6 mouse cellular contexts compared by ENCODE assay signal in genomic region chr17:29385746-29386145, GRCm38 (mm10).
"Had no signal": no experiment of that assay in that cellular context is flagged by ENCODE, and none has a peak within 500 bp of the region (broad histone marks: within the 10 kb centered on the region; RNA-seq: fewer than 3 reads in every experiment).

No protein-coding gene starts in this region.

- H3K27me3 ChIP-seq: midbrain, embryonic 12.5 days had no signal

- ATAC-seq: midbrain, embryonic 16.5 days had no signal

- H3K4me3 ChIP-seq: left cerebral cortex, adult 2 months; limb, embryonic 10.5 days; megakaryocyte, embryonic 14.5 days; midbrain, embryonic 12.5 days had no signal

- H3K36me3 ChIP-seq: limb, embryonic 10.5 days; midbrain, embryonic 12.5 days had no signal

- H3K9ac ChIP-seq: midbrain, embryonic 12.5 days had no signal

- H3K27ac ChIP-seq: left cerebral cortex, adult 2 months; limb, embryonic 10.5 days; macrophage; midbrain, embryonic 12.5 days had no signal

- H3K9me3 ChIP-seq: limb, embryonic 10.5 days; megakaryocyte, embryonic 14.5 days; midbrain, embryonic 12.5 days had no signal

- H3K4me2 ChIP-seq: midbrain, embryonic 12.5 days had no signal
